Mouse (Mus musculus): ENCODE data around the gene Gins2.

DNA sequence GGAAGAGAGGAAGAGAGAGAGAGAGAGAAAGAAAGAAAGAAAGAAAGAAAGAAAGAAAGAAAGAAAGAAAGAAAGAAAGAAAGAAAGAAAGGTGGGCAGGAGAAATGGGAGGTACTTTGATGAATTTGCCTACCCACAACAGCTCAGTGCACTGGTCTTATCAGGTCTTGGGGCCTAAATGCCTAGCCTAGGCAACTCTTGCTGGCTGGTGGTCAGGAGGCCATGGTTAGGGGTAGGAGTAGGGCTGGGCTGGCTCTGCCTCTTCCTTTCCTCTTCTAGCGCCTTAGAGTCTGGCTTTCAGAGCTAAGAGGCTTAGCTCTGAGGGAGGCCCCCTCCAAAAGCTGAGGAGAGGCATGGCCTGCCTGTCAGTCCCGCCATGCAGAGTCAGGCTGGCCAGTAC lies 34.5 kb upstream of the Gins2 start:
- TF ChIP-seq CTCF (IDR thresholded peaks at IDR 0.05; ENCODE audit: borderline replicate concordance, insufficient read depth, low read depth, low read length), result no peak
- TF ChIP-seq POLR2A (IDR thresholded peaks at IDR 0.05; ENCODE audit: borderline replicate concordance, insufficient read depth, low read length), result no peak

Measured in cerebellum, adult 2 months (tissue).